Mouse (Mus musculus) heart, embryonic 11.5 days (tissue): ENCODE results near the gene Slc35d2. TPM values are rescaled to one million over a fixed set of nuclear protein-coding genes. Genes with fewer than 3 reads are reported as not detected.

Experiments
- ATAC-seq: fragments of 200-750 bp; cut with Nextera tagmentation; replicated peaks from 2 replicates; pipeline ENCODE4 v1.8.0; 2017; ENCODE audit warnings: moderate library complexity; ENCODE audit not compliant: insufficient number of reproducible peaks, low FRiP score, low TSS enrichment
- H3K27ac ChIP-seq: fragments of 300-500 bp; sonication (generic); 2 replicates; pipeline ENCODE4 v1.5.1; 2014; ENCODE audit warnings: mild to moderate bottlenecking, low read depth, low read length
- H3K27me3 ChIP-seq: fragments of 300-500 bp; sonication (generic); 2 replicates; pipeline ENCODE4 v1.6.1; 2014; ENCODE audit warnings: mild to moderate bottlenecking, low read length, mixed read lengths; ENCODE audit not compliant: control insufficient read depth, insufficient read depth
- H3K36me3 ChIP-seq: fragments of 300-500 bp; sonication (generic); 2 replicates; pipeline ENCODE4 v1.6.1; 2014; ENCODE audit warnings: mild to moderate bottlenecking, low read length, moderate library complexity, mixed read lengths; ENCODE audit not compliant: control insufficient read depth, insufficient read depth
- H3K4me1 ChIP-seq: fragments of 300-500 bp; sonication (generic); 2 replicates; pipeline ENCODE4 v1.6.1; 2014; ENCODE audit warnings: low read length; ENCODE audit not compliant: control insufficient read depth, insufficient read depth
- H3K4me2 ChIP-seq: fragments of 300-500 bp; sonication (generic); 2 replicates; pipeline ENCODE4 v1.6.1; 2014; ENCODE audit warnings: mild to moderate bottlenecking, moderate library complexity
- H3K4me3 ChIP-seq: fragments of 300-500 bp; sonication (generic); 2 replicates; pipeline ENCODE4 v1.5.1; 2014; ENCODE audit warnings: low read depth, low read length
- H3K9ac ChIP-seq: fragments of 300-500 bp; sonication (generic); 2 replicates; pipeline ENCODE4 v1.6.1; 2014; ENCODE audit warnings: mild to moderate bottlenecking, low read depth, low read length, moderate library complexity
- H3K9me3 ChIP-seq: fragments of 300-500 bp; sonication (generic); replicated peaks from 2 replicates; pipeline ENCODE4 v1.6.1; 2016; ENCODE audit warnings: low read length; ENCODE audit not compliant: control insufficient read depth
- WGBS: fragments of 180-500 bp; shearing (Covaris S2); extraction: QIAGEN DNeasy Blood & Tissue Kit; methylation state at CpG from one replicate; pipeline ENCODE4 v1.1.7; 2014; ENCODE audit not compliant: insufficient replicate concordance; 5-methylcytosine and 5-hydroxymethylcytosine counted together
- polyA plus RNA-seq: library from polyadenylated mRNA; unstranded; fragments of >200 nt; fragmentation: Nextera tagmentation; extraction: Ambion mirVana; gene quantifications from 2 replicates; pipeline ENCODE4 v1.2.1, GENCODE M21; 2014

The Slc35d2 gene
- 7.4 and 8.2 TPM in 2 replicates for polyA plus RNA-seq

DNA sequence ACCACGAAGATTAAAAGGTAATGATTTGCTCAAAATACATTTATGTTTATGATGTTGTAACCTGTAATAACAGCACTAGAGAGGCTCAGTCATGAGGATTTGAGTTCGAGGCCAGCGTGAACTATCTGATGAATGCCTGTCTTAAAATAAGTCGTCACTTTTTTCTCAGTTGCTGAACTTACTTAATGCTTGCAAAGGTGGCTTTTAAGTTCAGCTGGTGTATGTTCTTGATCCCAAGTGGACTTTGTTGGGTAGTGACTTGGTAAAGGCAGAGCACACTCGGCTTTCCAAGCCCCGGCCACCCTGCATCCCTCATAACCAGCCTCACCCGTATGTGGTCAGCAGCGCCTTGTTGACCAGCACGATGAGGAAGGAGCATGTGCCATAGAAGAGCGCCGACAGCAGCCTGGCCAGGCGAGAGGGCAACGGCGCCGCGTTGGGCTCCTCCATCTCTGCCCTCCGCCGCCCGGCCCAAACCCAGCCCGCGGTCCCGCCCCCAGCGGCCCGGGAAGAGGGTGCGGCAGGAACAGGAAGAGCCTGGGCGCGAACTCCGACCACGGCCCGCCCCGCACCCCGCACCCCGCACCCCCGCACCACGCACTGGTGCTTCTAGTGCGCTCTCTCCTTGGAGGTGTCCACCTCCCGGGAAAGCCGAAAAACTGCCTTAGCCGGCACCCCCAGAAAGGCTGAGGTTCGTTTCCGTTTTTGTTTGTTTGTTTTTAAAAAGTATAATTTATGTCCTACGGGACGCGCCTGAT lies at the start of gene Slc35d2:
Gene Slc35d2, minus strand, starts transcription at position 511 of the 758 bp plus-strand sequence.
- Histone ChIP-seq H3K4me1 (0 out of 2 replicates have a peak, but pooled peaks cover 3% of the 10 kb centered on the region), H3K27ac (0 out of 2 replicates have a peak within 1 kb of the TSS, but pooled peaks have one; percentile 29), H3K36me3 (no peaks in the 10 kb centered on the region; the same call in 1 of the 2 replicates), H3K9me3 (no peaks in the 10 kb centered on the region), H3K9ac (peak within 1 kb of the TSS; percentile 82), H3K4me3 (peak within 1 kb of the TSS; percentile 67), H3K4me2 (peak within 1 kb of the TSS; percentile 80), H3K27me3 (no peaks in the 10 kb centered on the region)
- peak; percentile 78 for ATAC-seq
- WGBS: 6% methylated on average over 44 of the region's 44 CpGs

DNA sequence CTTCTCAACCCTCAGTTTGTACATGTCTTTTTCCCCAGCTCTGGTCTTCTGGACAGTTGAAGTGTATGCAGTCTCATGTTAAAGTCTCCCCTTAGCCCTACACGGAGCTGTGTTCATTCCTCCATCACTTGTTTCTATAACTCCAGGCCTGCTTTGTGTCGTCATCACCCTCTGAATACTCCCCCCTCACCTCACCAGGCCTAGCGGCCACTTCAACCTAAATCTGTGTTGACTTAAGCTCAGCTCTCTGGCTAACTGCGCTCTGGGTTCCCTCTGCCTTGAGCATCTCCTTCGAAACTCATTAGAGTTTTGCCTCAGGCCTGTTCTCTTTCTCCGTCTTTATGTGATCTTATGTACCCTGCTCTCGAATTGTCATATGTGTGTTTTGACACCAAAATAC lies 48.8 kb upstream of the Slc35d2 start:
- no peak for ATAC-seq
- peaks cover 10% of the 10 kb centered on the region; the same call in 1 of the 2 replicates for H3K36me3 ChIP-seq
- H3K27me3 ChIP-seq: no peaks in the 10 kb centered on the region
- H3K4me1 ChIP-seq: peaks cover 7% of the 10 kb centered on the region; the same call in 1 of the 2 replicates
- H3K4me3 ChIP-seq: no peak overlapping the region
- no peak overlapping the region for H3K9ac ChIP-seq
- no peak overlapping the region for H3K27ac ChIP-seq
- H3K9me3 ChIP-seq: no peaks in the 10 kb centered on the region; the same call in 1 of the 2 replicates
- H3K4me2 ChIP-seq: no peak overlapping the region
- 62% methylated on average over 7 of the region's 7 CpGs for WGBS

DNA sequence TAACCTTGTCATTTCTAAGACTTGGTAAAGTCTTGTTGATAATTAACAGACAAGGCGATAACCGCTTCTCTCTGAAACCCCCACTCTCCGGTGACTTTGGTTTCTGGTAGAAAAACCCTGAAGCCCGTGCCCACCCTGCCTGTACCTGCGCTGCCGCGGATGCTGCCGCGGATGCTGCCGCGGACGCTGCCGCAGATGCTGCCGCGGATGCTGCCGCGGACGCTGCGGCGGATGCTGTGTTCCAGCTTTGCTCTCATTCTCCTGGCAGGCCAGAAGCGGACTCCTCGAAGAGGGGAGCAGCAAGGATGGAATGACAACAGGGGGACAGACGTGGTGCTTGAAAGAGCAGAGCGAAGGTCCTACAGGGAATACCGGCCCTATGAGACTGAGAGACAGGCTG lies 40.6 kb upstream of the Slc35d2 start:
- H3K4me3 ChIP-seq: no peak overlapping the region
- H3K9ac ChIP-seq: no peak overlapping the region
- 95% methylated on average over 25 of the region's 25 CpGs for WGBS
- H3K36me3 ChIP-seq: peaks cover 50% of the 10 kb centered on the region
- H3K4me2 ChIP-seq: no peak overlapping the region
- no peaks in the 10 kb centered on the region for H3K4me1 ChIP-seq
- no peak for ATAC-seq
- no peaks in the 10 kb centered on the region for H3K27me3 ChIP-seq
- peaks cover 48% of the 10 kb centered on the region for H3K9me3 ChIP-seq
- no peak overlapping the region for H3K27ac ChIP-seq

DNA sequence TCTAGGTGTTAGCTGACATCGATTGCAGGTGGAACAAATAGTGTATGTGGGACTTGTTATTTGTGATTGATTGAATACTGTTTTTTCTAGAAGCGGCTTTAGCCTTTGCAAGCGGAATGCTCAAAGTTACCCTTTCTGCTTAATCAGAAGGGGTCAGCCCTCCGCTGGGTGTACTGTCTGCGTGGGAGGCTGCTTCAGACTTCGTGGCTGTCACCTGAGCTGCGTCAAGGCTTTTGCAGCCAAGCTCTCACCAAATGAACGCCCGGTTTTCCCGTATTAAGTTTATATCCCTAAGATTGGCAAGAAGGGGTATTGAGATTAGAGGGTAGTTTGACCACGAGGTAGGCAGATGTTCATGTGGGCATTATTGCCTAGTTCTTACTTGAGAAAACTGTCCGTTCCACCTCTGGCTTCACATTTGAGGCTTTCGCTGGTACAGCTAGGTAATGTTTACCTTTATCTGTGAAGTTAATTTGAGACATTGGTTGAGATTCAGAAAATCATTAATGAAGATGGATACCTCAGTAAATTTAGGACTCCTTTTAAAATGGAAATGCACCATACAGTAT lies 34.1 kb upstream of the Slc35d2 start:
- peaks cover 5% of the 10 kb centered on the region; the same call in 1 of the 2 replicates for H3K4me1 ChIP-seq
- no peak for ATAC-seq
- peaks cover 8% of the 10 kb centered on the region for H3K9me3 ChIP-seq
- H3K27me3 ChIP-seq: no peaks in the 10 kb centered on the region
- no peak overlapping the region for H3K27ac ChIP-seq
- WGBS: 35% methylated on average over 13 of the region's 13 CpGs
- peak overlapping the region; percentile 80 for H3K9ac ChIP-seq
- peaks cover 8% of the 10 kb centered on the region for H3K36me3 ChIP-seq
- H3K4me2 ChIP-seq: peak overlapping the region; percentile 90
- peak overlapping the region; percentile 71 for H3K4me3 ChIP-seq

DNA sequence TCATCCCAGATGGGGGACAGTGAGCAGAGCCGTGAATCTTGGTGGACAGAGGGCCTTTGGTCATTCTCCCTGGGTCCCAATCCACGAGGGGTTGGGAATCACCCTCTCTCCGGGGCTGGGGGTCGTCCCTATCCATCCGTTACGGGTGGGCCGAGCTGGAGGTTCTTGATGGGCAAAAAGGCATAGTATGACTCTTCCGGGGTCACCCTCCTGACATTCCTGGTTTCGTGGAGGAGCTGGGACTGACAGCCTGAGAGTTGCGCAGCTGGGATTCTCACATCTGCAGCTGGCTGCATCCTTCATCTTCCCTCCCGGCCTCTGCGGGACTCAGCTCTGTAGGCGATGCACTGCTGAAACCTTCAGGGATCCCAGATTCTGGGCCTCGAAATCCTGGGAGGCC lies 33.5 kb upstream of the Slc35d2 start:
- Histone ChIP-seq H3K9me3 (peaks cover 7% of the 10 kb centered on the region), H3K27ac (peak overlapping the region; percentile 88; the same call in 1 of the 2 replicates), H3K4me2 (peak overlapping the region; percentile 90), H3K4me1 (peaks cover 5% of the 10 kb centered on the region; the same call in 1 of the 2 replicates), H3K36me3 (peaks cover 6% of the 10 kb centered on the region), H3K9ac (peak overlapping the region; percentile 80), H3K4me3 (peak overlapping the region; percentile 71), H3K27me3 (no peaks in the 10 kb centered on the region)
- ATAC-seq: 0 out of 2 replicates have a peak, but pooled peaks have one; percentile 3
- 2% methylated on average over 14 of the region's 14 CpGs for WGBS

DNA sequence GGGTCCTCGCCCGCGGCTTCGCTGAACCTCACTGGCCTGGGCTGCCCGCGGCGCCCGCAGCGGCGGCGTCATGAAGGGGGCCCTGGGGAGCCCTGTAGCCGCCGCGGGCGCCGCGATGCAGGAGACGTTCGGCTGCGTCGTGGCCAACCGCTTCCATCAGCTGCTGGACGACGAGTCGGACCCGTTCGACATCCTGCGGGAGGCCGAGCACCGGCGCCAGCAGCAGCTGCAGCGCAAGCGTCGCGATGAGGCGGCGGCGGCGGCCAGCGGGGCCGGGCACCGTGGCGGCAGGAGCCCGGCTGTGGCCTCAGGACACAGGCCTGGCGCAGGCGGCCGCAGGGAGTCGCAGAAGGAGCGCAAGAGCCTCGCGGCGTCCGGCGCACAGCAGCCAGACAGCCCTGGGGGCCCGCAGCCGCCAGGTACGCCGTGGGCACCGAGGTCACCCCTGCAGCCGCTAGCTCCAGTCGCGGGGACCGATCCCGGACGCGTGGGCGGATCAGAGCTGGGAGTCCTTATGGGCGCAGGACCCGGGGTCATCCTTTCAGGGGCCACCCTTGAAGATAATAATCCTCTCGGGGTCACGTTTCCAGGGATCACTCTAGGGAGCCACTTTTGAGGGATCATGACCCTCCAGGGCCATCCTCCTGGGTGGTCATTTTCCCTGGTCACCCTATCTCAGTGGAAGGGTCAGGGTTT lies 32.9 kb upstream of the Slc35d2 start:
- Histone ChIP-seq H3K9ac (peak overlapping the region; percentile 80), H3K4me3 (peak overlapping the region; percentile 71), H3K4me1 (peaks cover 5% of the 10 kb centered on the region; the same call in 1 of the 2 replicates), H3K36me3 (0 out of 2 replicates have a peak, but pooled peaks cover 2% of the 10 kb centered on the region), H3K27me3 (no peaks in the 10 kb centered on the region), H3K4me2 (peak overlapping the region; percentile 90), H3K9me3 (peaks cover 2% of the 10 kb centered on the region; the same call in 1 of the 2 replicates), H3K27ac (peak overlapping the region; percentile 88)
- WGBS: under 1% methylated on average over 70 of the region's 71 CpGs
- peak; percentile 72 for ATAC-seq

DNA sequence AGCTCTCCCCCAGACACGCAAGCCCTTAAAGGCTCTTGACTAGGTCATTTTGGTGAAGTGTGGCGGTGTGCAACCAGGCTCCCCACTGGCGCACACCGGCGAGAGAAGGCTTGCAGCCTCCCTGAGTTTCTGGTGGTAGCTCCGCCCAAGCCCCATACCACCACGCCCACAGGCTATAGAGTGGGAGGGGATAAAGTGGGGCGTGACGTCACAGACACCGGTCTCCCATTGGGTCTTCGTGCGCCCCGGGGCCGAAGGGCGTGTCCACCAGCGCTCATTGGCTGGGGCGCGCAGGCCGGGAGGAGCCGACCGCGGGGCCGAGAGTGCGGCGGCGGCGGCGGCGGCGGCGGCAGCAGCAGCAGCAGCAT lies 32.4 kb upstream of the Slc35d2 start, which contains the start of gene Habp4:
Gene Habp4, plus strand, starts transcription at position 277 of the 368 bp plus-strand sequence.
- Histone ChIP-seq H3K4me3 (peak within 1 kb of the TSS; percentile 71), H3K9me3 (0 out of 2 replicates have a peak, but pooled peaks cover under 1% of the 10 kb centered on the region), H3K4me1 (peaks cover 5% of the 10 kb centered on the region; the same call in 1 of the 2 replicates), H3K4me2 (peak within 1 kb of the TSS; percentile 90), H3K9ac (peak within 1 kb of the TSS; percentile 80), H3K36me3 (0 out of 2 replicates have a peak, but pooled peaks cover 2% of the 10 kb centered on the region), H3K27me3 (no peaks in the 10 kb centered on the region), H3K27ac (peak within 1 kb of the TSS; percentile 88)
- under 1% methylated on average over 30 of the region's 31 CpGs for WGBS
- peak; percentile 100 for ATAC-seq

DNA sequence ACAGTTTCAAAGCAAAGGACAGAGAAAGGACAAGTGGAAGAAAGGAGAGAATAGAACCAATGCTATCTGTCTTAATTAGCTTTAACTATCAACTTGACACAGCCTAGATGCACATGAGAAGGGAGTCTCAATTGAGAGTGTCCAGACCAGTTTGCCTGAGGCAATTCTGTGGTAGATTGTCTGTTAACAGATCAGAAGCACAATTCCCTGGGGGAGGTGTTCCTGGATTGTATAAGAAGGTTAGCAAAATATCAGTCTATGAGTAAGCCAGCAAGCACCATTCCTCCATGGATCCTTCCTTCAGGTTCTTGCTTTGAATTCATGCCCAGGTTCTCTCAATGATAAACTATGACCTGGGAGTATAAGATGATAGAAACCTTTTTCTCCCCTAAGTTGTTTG lies 27.8 kb upstream of the Slc35d2 start:
- Histone ChIP-seq H3K27me3 (no peaks in the 10 kb centered on the region), H3K4me1 (peaks cover 9% of the 10 kb centered on the region), H3K9ac (no peak overlapping the region), H3K27ac (no peak overlapping the region), H3K9me3 (no peaks in the 10 kb centered on the region), H3K4me3 (no peak overlapping the region), H3K4me2 (no peak overlapping the region), H3K36me3 (no peaks in the 10 kb centered on the region)
- no peak for ATAC-seq
